ENCODE assay signal across 22 mouse cellular contexts in the genomic region with DNA sequence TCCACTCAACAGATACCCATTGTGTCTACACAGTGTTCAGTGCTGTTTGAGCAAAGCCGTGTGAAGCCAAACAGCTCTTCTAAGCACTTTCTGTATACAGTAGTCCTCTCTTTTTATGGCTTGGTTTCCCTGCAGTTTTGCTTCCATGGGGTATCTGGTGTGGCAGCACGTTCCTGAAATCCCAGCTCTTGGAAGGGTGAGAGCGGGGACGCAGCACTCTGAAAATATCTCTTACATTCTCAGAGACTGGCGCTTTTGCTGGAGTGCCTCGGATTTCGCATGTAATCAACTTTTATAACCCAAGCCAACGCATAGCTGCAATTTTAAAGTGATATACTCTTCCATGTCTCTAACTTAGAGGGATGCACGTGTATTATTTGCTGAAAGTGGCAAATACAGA.
DNase-seq lines count a peak whose midpoint lies in the region; ATAC-seq and TF ChIP-seq lines count a peak whose summit lies in the region.
"Had no signal": no experiment of that assay in that cellular context is flagged by ENCODE, and none has a peak within 500 bp of the region (broad histone marks: within the 10 kb centered on the region; RNA-seq: fewer than 3 reads in every experiment).

No protein-coding gene starts in this region.

- H3K27ac ChIP-seq in forebrain, postnatal 0 days (ENCODE audit: low read depth, low read length): peak overlapping the region; percentile 57
- H3K27ac ChIP-seq: gastrocnemius, adult 2 months; heart, embryonic 13.5 days; kidney, embryonic 15.5 days; limb, embryonic 12.5 days; liver, embryonic 12.5 days; midbrain, embryonic 15.5 days; neural tube, embryonic 15.5 days had no signal

- H3K4me2 ChIP-seq in forebrain, postnatal 0 days (ENCODE audit: low read depth): no peak overlapping the region
- H3K4me2 ChIP-seq: heart, embryonic 13.5 days; hindbrain, embryonic 15.5 days; kidney, embryonic 15.5 days; limb, embryonic 12.5 days; liver, embryonic 12.5 days; midbrain, embryonic 15.5 days; neural tube, embryonic 15.5 days had no signal

- H3K27me3 ChIP-seq in forebrain, postnatal 0 days (ENCODE audit: insufficient read depth, low read length): no peaks in the 10 kb centered on the region; the same call in 1 of the 2 replicates
- H3K27me3 ChIP-seq: hindbrain, embryonic 15.5 days had no signal

- H3K4me3 ChIP-seq in forebrain, postnatal 0 days (ENCODE audit: low read depth, low read length): no peak overlapping the region
- H3K4me3 ChIP-seq: gastrocnemius, adult 2 months; heart, embryonic 13.5 days; hindbrain, embryonic 15.5 days; kidney, embryonic 15.5 days; limb, embryonic 12.5 days; liver, embryonic 12.5 days; megakaryocyte, embryonic 14.5 days; midbrain, embryonic 15.5 days; neural tube, embryonic 15.5 days had no signal

- H3K9me3 ChIP-seq in forebrain, postnatal 0 days (ENCODE audit: low read length): no peaks in the 10 kb centered on the region
- H3K9me3 ChIP-seq: heart, embryonic 13.5 days; hindbrain, embryonic 15.5 days; kidney, embryonic 15.5 days; limb, embryonic 12.5 days; liver, embryonic 12.5 days; megakaryocyte, embryonic 14.5 days; midbrain, embryonic 15.5 days; neural tube, embryonic 15.5 days had no signal

- H3K36me3 ChIP-seq in forebrain, postnatal 0 days (ENCODE audit: insufficient read depth): no peaks in the 10 kb centered on the region
- H3K36me3 ChIP-seq: heart, embryonic 13.5 days; hindbrain, embryonic 15.5 days; kidney, embryonic 15.5 days; limb, embryonic 12.5 days; liver, embryonic 12.5 days; midbrain, embryonic 15.5 days; neural tube, embryonic 15.5 days had no signal

- WGBS in forebrain, postnatal 0 days: 53% methylated on average over 9 of the region's 9 CpGs

- no peak for TF ChIP-seq CTCF in forebrain, postnatal 0 days (IDR thresholded peaks at IDR 0.05; ENCODE audit: low read depth)

- H3K4me1 ChIP-seq in forebrain, postnatal 0 days (ENCODE audit: insufficient read depth): peaks cover 20% of the 10 kb centered on the region
- H3K4me1 ChIP-seq: heart, embryonic 13.5 days; liver, embryonic 12.5 days; megakaryocyte, embryonic 14.5 days had no signal

- DNase-seq in frontal cortex, postnatal 25 days (ENCODE audit: low spot score in 2 of 2): no peak
- DNase-seq in brain, adult 2 months (ENCODE audit: low read depth, low spot score): peak; percentile 73
- peak; percentile 68 for DNase-seq in forebrain, postnatal 0 days
- DNase-seq in right cerebral cortex, postnatal 10 days (ENCODE audit: low spot score in 2 of 2): peak; percentile 64 to 79
- DNase-seq in urinary bladder, postnatal 36 days (ENCODE audit: low spot score in 2 of 2): no peak
- DNase-seq in thymus, postnatal 0 days (ENCODE audit: low spot score): no peak
- DNase-seq: heart, adult 18-20 months; heart, postnatal 36 days; lung, adult 2 months; thymus, postnatal 4 days had no signal

- ATAC-seq in frontal cortex, adult (ENCODE audit: low TSS enrichment): peak; percentile 69
- ATAC-seq in forebrain, postnatal 0 days: peak; percentile 28
- ATAC-seq in megakaryocyte-erythroid progenitor cell, adult 5-6 weeks (replicated peaks; ENCODE audit: low FRiP score, low TSS enrichment, poor library complexity, severe bottlenecking): no peak
- ATAC-seq: intestine, embryonic 16.5 days; liver, embryonic 12.5 days; midbrain, embryonic 15.5 days had no signal

- H3K9ac ChIP-seq in forebrain, postnatal 0 days: no peak overlapping the region
- H3K9ac ChIP-seq: heart, embryonic 13.5 days; hindbrain, embryonic 15.5 days; kidney, embryonic 15.5 days; limb, embryonic 12.5 days; liver, embryonic 12.5 days; midbrain, embryonic 15.5 days; neural tube, embryonic 15.5 days had no signal

Comparison
In these comparisons a context has a peak if more than half of its experiments do, and no peak if none do; other contexts are left out.
1. DNase-seq: peak in brain, adult 2 months (single experiment), forebrain, postnatal 0 days (single experiment) and right cerebral cortex, postnatal 10 days (2 of 2); none in frontal cortex, postnatal 25 days (0 of 2), urinary bladder, postnatal 36 days (0 of 2) and thymus, postnatal 0 days (single experiment).